Mouse (Mus musculus) heart, adult 2 months (tissue): ENCODE measurements around the gene Tnfrsf12a.

ENCODE experiments used
- CTCF ChIP-seq: fragments of 200-600 bp; IDR thresholded peaks from 2 replicates; pipeline ENCODE4 v1.8.1; 2022; ENCODE audit warnings: antibody characterized with exemption, mild to moderate bottlenecking, moderate library complexity
- EP300 ChIP-seq: fragments of 200-500 bp; IDR thresholded peaks from 2 replicates; pipeline ENCODE4 v1.6.1; 2011; ENCODE audit warnings: low read depth, low read length, control low read depth; ENCODE audit not compliant: insufficient read depth
- POLR2A ChIP-seq: fragments of 200-500 bp; IDR thresholded peaks from 2 replicates; pipeline ENCODE4 v1.6.1; 2011; ENCODE audit warnings: mild to moderate bottlenecking, low read depth, low read length, control low read depth; ENCODE audit not compliant: insufficient read depth

DNA sequence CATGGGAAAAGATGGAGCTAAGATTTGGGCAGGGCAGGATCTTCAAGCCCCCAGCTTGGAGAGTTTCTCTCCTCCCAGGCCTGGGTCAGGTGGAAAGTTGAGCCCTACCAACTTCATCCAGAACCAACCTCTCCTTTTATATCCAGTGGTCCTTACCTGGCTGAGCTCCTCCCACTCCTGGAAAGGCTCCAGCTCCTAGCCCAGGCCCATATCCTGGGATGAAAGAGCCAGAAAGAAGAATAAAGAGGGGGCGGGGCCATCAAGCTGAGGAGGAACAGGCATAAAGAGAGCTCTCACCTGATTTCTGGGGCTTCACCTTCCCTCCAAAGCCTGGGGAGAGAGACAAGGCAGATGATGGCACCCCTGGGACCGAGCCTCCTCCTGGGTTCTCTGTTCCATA is 39.7 kb upstream of the Tnfrsf12a start:
- no peak for TF ChIP-seq CTCF
- TF ChIP-seq EP300, result no peak
- TF ChIP-seq POLR2A, result no peak
